Mouse (Mus musculus) hindbrain, embryonic 16.5 days (tissue): ENCODE measurements around the gene Ier2. TPM values are rescaled to one million over a fixed set of nuclear protein-coding genes. Genes with fewer than 3 reads are reported as not detected.
"Not testable (repeated sequence)": the region's sequence is repeated elsewhere in the genome, so short reads cannot be mapped to it uniquely, and the experiment has no call there.

Source experiments
- ATAC-seq: fragments of 200-750 bp; cut with Nextera tagmentation; 2 replicates; pipeline ENCODE4 v1.8.0; 2017; ENCODE audit warnings: moderate TSS enrichment, moderate library complexity
- H3K27ac ChIP-seq: fragments of 300-500 bp; sonication (generic); 2 replicates; pipeline ENCODE4 v1.5.1; 2014; ENCODE audit warnings: low read depth, mild to moderate bottlenecking, control low read depth, low read length, moderate library complexity
- H3K27me3 ChIP-seq: fragments of 300-500 bp; sonication (generic); replicated peaks from 2 replicates; pipeline ENCODE4 v1.6.1; 2014; ENCODE audit warnings: low read length; ENCODE audit not compliant: control insufficient read depth, insufficient read depth
- H3K36me3 ChIP-seq: fragments of 300-500 bp; sonication (generic); 2 replicates; pipeline ENCODE4 v1.6.1; 2014; ENCODE audit warnings: mild to moderate bottlenecking, low read length, moderate library complexity, mixed read lengths; ENCODE audit not compliant: control insufficient read depth, insufficient read depth
- H3K4me1 ChIP-seq: fragments of 300-500 bp; sonication (generic); 2 replicates; pipeline ENCODE4 v1.6.1; 2014; ENCODE audit warnings: low read depth, low read length; ENCODE audit not compliant: control insufficient read depth, insufficient read depth
- H3K4me2 ChIP-seq: fragments of 300-500 bp; sonication (generic); 2 replicates; pipeline ENCODE4 v1.6.1; 2014; ENCODE audit warnings: mild to moderate bottlenecking, low read length, control low read depth, moderate library complexity
- H3K4me3 ChIP-seq: fragments of 300-500 bp; sonication (generic); 2 replicates; pipeline ENCODE4 v1.5.1; 2014; ENCODE audit warnings: mild to moderate bottlenecking, low read length, control low read depth, moderate library complexity
- H3K9ac ChIP-seq: fragments of 300-500 bp; sonication (generic); 2 replicates; pipeline ENCODE4 v1.6.1; 2014; ENCODE audit warnings: low read depth, mild to moderate bottlenecking, control low read depth, low read length, moderate library complexity
- H3K9me3 ChIP-seq: fragments of 300-500 bp; sonication (generic); 2 replicates; pipeline ENCODE4 v1.6.1; 2014; ENCODE audit warnings: mild to moderate bottlenecking, low read length, moderate library complexity; ENCODE audit not compliant: control insufficient read depth
- WGBS: fragments of 180-500 bp; shearing (Covaris S2); extraction: QIAGEN DNeasy Blood & Tissue Kit; methylation state at CpG from one replicate; pipeline ENCODE4 v1.1.7; 2014; 5-methylcytosine and 5-hydroxymethylcytosine counted together
- polyA plus RNA-seq: library from polyadenylated mRNA; unstranded; fragments of >200 nt; fragmentation: Nextera tagmentation; extraction: Ambion mirVana; gene quantifications from 2 replicates; pipeline ENCODE4 v1.2.1, GENCODE M21; 2015

Ier2 gene
- polyA plus RNA-seq, 1 experiment from 2014 or later = 18.2 TPM

DNA sequence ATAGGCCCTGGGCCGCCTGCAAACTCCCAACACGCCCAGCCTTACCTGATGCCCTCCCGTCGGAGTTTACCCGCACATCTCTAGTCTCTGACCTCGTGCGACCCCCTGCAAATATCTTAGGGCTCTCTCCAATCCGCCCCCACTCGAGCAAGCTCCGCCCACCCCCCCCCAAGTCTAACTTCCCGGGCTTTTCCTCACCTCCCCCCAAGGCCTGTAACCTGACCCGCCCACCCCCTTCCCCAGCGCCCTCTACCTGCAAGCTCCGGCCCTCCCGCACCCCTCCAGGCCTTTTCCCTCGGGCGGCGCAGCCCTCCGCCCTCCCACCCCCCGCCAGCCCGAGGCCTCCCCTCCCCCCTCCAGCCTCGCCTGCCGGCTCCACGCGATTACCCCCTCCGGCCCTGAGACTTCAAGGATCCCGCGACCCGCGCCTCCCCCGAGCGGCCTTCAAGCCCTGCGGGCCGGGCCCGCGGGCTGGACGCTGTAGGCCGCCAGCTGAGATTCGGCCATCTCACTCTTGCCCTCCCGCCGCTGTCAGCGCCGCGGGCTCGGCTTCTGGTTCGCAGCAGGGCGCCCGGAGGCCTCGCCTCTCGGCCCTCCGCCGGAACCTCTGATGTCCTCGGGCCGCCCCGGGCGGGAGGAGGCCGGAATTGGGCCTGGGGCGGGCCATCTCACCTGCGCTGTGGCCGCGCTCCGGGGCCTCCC is 24.5 kb upstream of the Ier2 start:
- Histone ChIP-seq H3K4me1 (peaks cover 39% of the 10 kb centered on the region), H3K36me3 (peaks cover 8% of the 10 kb centered on the region), H3K27me3 (no peaks in the 10 kb centered on the region), H3K4me2 (peak overlapping the region; percentile 94), H3K27ac (peak overlapping the region; percentile 94), H3K4me3 (peak overlapping the region; percentile 94), H3K9ac (peak overlapping the region; percentile 99), H3K9me3 (no peaks in the 10 kb centered on the region)
- ATAC-seq = peak; percentile 46; the same call in 1 of the 2 replicates
- WGBS = under 1% methylated on average over 51 of the region's 62 CpGs

DNA sequence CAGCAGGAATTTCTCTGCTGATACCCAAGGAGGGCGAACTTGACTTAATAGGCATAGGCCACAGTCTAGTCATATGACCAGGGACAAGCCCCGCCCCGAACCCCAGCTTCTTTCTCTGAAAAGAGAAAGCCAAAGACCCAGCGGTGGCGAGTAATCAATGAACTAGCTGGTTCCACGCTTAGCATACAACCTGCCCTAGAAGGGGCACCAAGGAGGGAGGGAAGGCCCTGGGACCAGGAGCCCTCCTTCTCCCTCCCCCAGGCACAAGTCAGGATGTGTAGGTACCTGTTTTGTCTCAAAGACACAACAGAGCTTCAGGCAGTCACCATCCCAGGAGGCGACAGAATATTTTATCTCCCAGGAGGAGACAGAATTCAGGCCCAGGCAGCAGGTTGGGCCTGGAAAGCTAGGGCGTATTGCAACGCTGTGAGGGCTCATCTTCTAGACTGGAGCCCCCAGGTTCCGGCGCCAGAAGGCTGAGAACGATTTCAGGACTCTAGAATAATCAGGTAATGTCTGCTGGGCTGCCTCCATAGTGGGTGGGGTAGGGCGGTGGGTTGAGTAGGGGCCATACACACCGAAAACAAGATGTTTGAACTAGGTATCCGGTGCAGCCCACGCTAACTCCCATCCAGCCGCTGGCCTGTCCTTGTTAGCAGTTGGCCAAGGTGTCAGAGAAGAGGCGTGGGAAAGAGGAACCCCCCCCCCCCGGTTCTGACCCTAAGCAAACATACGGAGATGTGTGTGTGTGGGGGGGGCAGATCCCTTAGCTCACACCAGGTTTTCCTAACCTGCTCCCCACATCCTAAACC is 23.7 kb upstream of the Ier2 start, which contains the start of gene Trmt1:
Gene Trmt1 (plus strand): TSS at position 117 of the 812 bp plus-strand sequence.
- Histone ChIP-seq H3K4me2 (peak within 1 kb of the TSS; percentile 94), H3K9ac (peak within 1 kb of the TSS; percentile 99), H3K27ac (peak within 1 kb of the TSS; percentile 94), H3K4me3 (peak within 1 kb of the TSS; percentile 94), H3K4me1 (peaks cover 39% of the 10 kb centered on the region), H3K27me3 (no peaks in the 10 kb centered on the region), H3K9me3 (no peaks in the 10 kb centered on the region), H3K36me3 (peaks cover 4% of the 10 kb centered on the region)
- 0 out of 2 replicates have a peak, but pooled peaks have one; percentile 15 for ATAC-seq
- 10% methylated on average over 19 of the region's 20 CpGs for WGBS

- WGBS = 12% methylated on average over 3 of the region's 3 CpGs
- Histone ChIP-seq H3K9ac (no peak overlapping the region), H3K4me3 (no peak overlapping the region), H3K27ac (no peak overlapping the region; the same call in 1 of the 2 replicates), H3K9me3 (no peaks in the 10 kb centered on the region), H3K4me2 (no peak overlapping the region), H3K36me3 (no peaks in the 10 kb centered on the region; the same call in 1 of the 2 replicates), H3K4me1 (peaks cover 31% of the 10 kb centered on the region), H3K27me3 (no peaks in the 10 kb centered on the region)
- no peak for ATAC-seq
Observed at GRCm38 (mm10) chr8:84684537-84684936, 21.9 kb upstream of the Ier2 start.

DNA sequence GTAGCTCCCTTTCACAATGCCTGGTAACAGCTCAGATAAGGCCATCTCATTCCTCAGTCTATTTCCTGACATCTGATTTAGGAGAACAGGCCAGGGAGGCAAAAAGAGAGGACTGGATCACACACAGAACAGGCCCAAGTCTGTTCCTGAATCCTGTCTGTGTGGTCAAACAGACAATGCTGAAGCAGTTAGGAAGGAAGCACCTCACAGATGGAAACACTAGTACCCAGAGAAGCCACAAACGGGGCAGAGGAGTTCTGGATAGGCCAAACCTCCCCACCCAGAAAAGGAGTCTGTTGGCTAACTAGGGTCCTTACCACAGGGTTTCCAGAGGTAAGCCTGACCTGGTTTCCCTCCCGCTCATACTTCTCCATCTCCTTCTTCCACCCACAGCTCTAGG is 19.6 kb upstream of the Ier2 start:
- H3K27ac ChIP-seq = no peak overlapping the region
- H3K36me3 ChIP-seq = no peaks in the 10 kb centered on the region; the same call in 1 of the 2 replicates
- H3K4me1 ChIP-seq = peaks cover 21% of the 10 kb centered on the region
- no peak for ATAC-seq
- no peaks in the 10 kb centered on the region for H3K27me3 ChIP-seq
- WGBS = 85% methylated on average over 2 of the region's 2 CpGs
- H3K9ac ChIP-seq = no peak overlapping the region
- no peaks in the 10 kb centered on the region for H3K9me3 ChIP-seq
- no peak overlapping the region for H3K4me2 ChIP-seq
- no peak overlapping the region for H3K4me3 ChIP-seq

GRCm38 (mm10) chr8:84681476-84681875 is 18.8 kb upstream of the Ier2 start:
- Histone ChIP-seq H3K27ac (no peak overlapping the region), H3K27me3 (no peaks in the 10 kb centered on the region), H3K9me3 (no peaks in the 10 kb centered on the region), H3K9ac (no peak overlapping the region), H3K4me3 (no peak overlapping the region), H3K36me3 (no peaks in the 10 kb centered on the region; the same call in 1 of the 2 replicates), H3K4me1 (peaks cover 19% of the 10 kb centered on the region), H3K4me2 (no peak overlapping the region)
- no peak for ATAC-seq
- 83% methylated on average over 2 of the region's 2 CpGs for WGBS

- H3K36me3 ChIP-seq = peaks cover 14% of the 10 kb centered on the region
- no peak overlapping the region for H3K4me3 ChIP-seq
- no peak overlapping the region for H3K9ac ChIP-seq
- no peaks in the 10 kb centered on the region for H3K9me3 ChIP-seq
- H3K27ac ChIP-seq = no peak overlapping the region
- no peaks in the 10 kb centered on the region for H3K27me3 ChIP-seq
- ATAC-seq = no peak
- H3K4me2 ChIP-seq = no peak overlapping the region
- H3K4me1 ChIP-seq = no peaks in the 10 kb centered on the region; the same call in 1 of the 2 replicates
- WGBS = 95% methylated on average over 5 of the region's 5 CpGs
Observed at GRCm38 (mm10) chr8:84677305-84677704, 14.7 kb upstream of the Ier2 start.

- H3K4me1 ChIP-seq, H3K4me3 ChIP-seq, H3K4me2 ChIP-seq, H3K9me3 ChIP-seq, H3K9ac ChIP-seq, H3K27ac ChIP-seq, H3K27me3 ChIP-seq, ATAC-seq: not testable (repeated sequence)
- 91% methylated on average over 4 of the region's 5 CpGs for WGBS
- H3K36me3 ChIP-seq = peaks cover 13% of the 10 kb centered on the region
Observed at GRCm38 (mm10) chr8:84670295-84671006, 7.8 kb upstream of the Ier2 start.

- ATAC-seq = no peak
- WGBS = 85% methylated on average over 6 of the region's 6 CpGs
- Histone ChIP-seq H3K4me1 (peaks cover 11% of the 10 kb centered on the region), H3K27ac (no peak overlapping the region), H3K4me2 (no peak overlapping the region), H3K4me3 (no peak overlapping the region), H3K9me3 (no peaks in the 10 kb centered on the region), H3K36me3 (peaks cover 4% of the 10 kb centered on the region; the same call in 1 of the 2 replicates), H3K27me3 (no peaks in the 10 kb centered on the region), H3K9ac (no peak overlapping the region)
Observed at GRCm38 (mm10) chr8:84668731-84669485, 6.3 kb upstream of the Ier2 start.
